Mouse (Mus musculus): ENCODE data around the gene Zbtb42. TPM values are rescaled to one million over a fixed set of nuclear protein-coding genes. Genes with fewer than 3 reads are reported as not detected.

Zbtb42 gene
- polyA plus RNA-seq, 1 experiment from 2014 or later: 9.8 TPM

DNA sequence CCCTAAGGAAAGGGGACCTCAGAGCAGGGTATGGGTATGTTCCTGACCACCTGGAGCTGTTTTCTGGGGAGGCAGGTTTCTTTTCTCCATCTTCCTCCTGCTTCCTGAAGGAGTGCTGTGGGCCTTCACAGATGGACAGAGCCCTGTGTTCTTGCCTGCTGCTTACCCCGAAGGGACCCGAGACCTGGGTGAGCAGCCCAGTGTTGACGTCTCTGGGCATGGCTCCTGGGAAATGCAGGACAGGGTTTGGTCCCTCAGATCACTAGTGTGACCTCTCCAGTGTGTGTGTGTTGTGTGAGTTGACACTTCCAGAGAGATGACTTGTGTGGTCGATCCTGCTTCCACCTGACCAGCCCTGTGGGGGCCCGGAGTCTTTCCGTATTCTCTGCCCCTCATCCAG is 44.8 kb downstream of the Zbtb42 start:
- Histone ChIP-seq H3K36me3 (ENCODE audit: control insufficient read depth, insufficient read depth, low read length) (peaks cover 9% of the 10 kb centered on the region; the same call in 1 of the 2 replicates), H3K4me2 (ENCODE audit: low read length) (peak overlapping the region; percentile 91), H3K4me1 (replicated peaks; ENCODE audit: control insufficient read depth, insufficient read depth, low read length) (peaks cover 10% of the 10 kb centered on the region), H3K4me3 (ENCODE audit: low read depth, low read length) (peak overlapping the region; percentile 71), H3K9me3 (ENCODE audit: control insufficient read depth, low read length) (no peaks in the 10 kb centered on the region), H3K9ac (ENCODE audit: low read length) (no peak overlapping the region), H3K27me3 (replicated peaks; ENCODE audit: control insufficient read depth, insufficient read depth, low read length) (0 out of 2 replicates have a peak, but pooled peaks cover 6% of the 10 kb centered on the region), H3K27ac (ENCODE audit: low read depth) (no peak overlapping the region)
- ATAC-seq (replicated peaks; ENCODE audit: low FRiP score, low TSS enrichment, low read depth): no peak
- DNase-seq (ENCODE audit: low spot score): no peak
- 89% methylated on average over 6 of the region's 6 CpGs for WGBS

GRCm38 (mm10) chr12:112724077-112724805 is 45.6 kb downstream of the Zbtb42 start:
- H3K27me3 ChIP-seq (replicated peaks; ENCODE audit: control insufficient read depth, insufficient read depth, low read length): 0 out of 2 replicates have a peak, but pooled peaks cover 6% of the 10 kb centered on the region
- no peak overlapping the region for H3K4me3 ChIP-seq (ENCODE audit: low read depth, low read length)
- DNase-seq (ENCODE audit: low spot score) (peak; percentile 89), ATAC-seq (replicated peaks; ENCODE audit: low FRiP score, low TSS enrichment, low read depth) (no peak; the same call in 1 of the 2 replicates)
- H3K4me1 ChIP-seq (replicated peaks; ENCODE audit: control insufficient read depth, insufficient read depth, low read length): peaks cover 10% of the 10 kb centered on the region
- H3K4me2 ChIP-seq (ENCODE audit: low read length): 0 out of 2 replicates have a peak overlapping the region, but pooled peaks have one; percentile 91
- H3K36me3 ChIP-seq (ENCODE audit: control insufficient read depth, insufficient read depth, low read length): peaks cover 9% of the 10 kb centered on the region; the same call in 1 of the 2 replicates
- WGBS: 79% methylated on average over 11 of the region's 11 CpGs
- H3K27ac ChIP-seq (ENCODE audit: low read depth): no peak overlapping the region
- no peak overlapping the region for H3K9ac ChIP-seq (ENCODE audit: low read length)
- no peaks in the 10 kb centered on the region for H3K9me3 ChIP-seq (ENCODE audit: control insufficient read depth, low read length)

DNA sequence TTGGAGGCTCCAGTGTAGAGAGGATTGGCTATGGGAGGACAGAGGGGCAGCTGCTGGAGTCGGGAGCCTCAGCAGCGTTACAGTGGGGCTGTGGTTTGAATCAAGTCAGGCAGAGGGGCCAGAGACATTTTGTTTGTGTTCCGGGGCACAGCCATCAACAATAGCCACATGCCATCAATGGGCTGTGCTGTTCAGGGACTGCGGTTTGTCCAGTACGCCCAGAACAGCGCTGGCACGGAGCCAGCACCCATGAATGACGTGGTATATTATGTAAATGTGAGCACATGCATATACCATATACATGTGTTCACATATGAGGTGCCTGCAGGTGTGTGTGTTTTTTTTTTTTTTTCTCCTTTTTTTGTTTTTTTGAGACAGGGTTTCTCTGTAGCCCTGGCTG is 49.2 kb downstream of the Zbtb42 start:
- no peak for DNase-seq (ENCODE audit: low spot score)
- no peaks in the 10 kb centered on the region for H3K27me3 ChIP-seq (replicated peaks; ENCODE audit: control insufficient read depth, insufficient read depth, low read length)
- 69% methylated on average over 8 of the region's 8 CpGs for WGBS

DNA sequence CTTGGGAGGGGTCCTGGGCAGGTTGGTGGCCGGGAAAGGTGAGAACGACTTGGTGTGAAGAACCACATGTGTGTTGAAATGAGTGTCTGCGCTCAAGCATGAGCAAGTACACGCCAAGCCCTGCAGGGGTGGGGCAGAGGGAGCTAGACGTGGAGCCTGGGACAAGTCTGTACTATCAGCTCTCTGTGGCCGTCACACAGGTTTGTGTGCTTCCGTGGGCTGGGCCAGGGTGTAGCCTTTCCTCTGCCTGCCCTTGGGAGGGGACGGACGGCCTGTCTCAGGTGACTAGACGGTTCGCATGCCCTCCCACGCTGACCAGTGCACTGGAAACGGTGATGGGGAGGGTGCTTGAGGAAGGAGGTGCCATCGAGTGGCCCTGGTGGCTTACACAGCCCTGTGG is 52.2 kb downstream of the Zbtb42 start:
- Histone ChIP-seq H3K4me1 (replicated peaks; ENCODE audit: control insufficient read depth, insufficient read depth, low read length) (no peaks in the 10 kb centered on the region; the same call in 1 of the 2 replicates), H3K27me3 (replicated peaks; ENCODE audit: control insufficient read depth, insufficient read depth, low read length) (no peaks in the 10 kb centered on the region), H3K9me3 (ENCODE audit: control insufficient read depth, low read length) (no peaks in the 10 kb centered on the region), H3K4me2 (ENCODE audit: low read length) (no peak overlapping the region), H3K27ac (ENCODE audit: low read depth) (no peak overlapping the region), H3K9ac (ENCODE audit: low read length) (no peak overlapping the region), H3K4me3 (ENCODE audit: low read depth, low read length) (no peak overlapping the region), H3K36me3 (ENCODE audit: control insufficient read depth, insufficient read depth, low read length) (peaks cover 45% of the 10 kb centered on the region)
- DNase-seq (ENCODE audit: low spot score): no peak
- WGBS: 80% methylated on average over 14 of the region's 14 CpGs
- ATAC-seq (replicated peaks; ENCODE audit: low FRiP score, low TSS enrichment, low read depth): no peak

More for the DNA sequence above, 49.2 kb downstream of the Zbtb42 start:
- H3K4me1 ChIP-seq (replicated peaks; ENCODE audit: control insufficient read depth, insufficient read depth, low read length): peaks cover 8% of the 10 kb centered on the region
- no peak overlapping the region for H3K27ac ChIP-seq (ENCODE audit: low read depth)
- H3K9ac ChIP-seq (ENCODE audit: low read length): no peak overlapping the region
- peaks cover 29% of the 10 kb centered on the region; the same call in 1 of the 2 replicates for H3K36me3 ChIP-seq (ENCODE audit: control insufficient read depth, insufficient read depth, low read length)
- no peak overlapping the region for H3K4me3 ChIP-seq (ENCODE audit: low read depth, low read length)
- H3K4me2 ChIP-seq (ENCODE audit: low read length): no peak overlapping the region
- ATAC-seq (replicated peaks; ENCODE audit: low FRiP score, low TSS enrichment, low read depth): no peak
- no peaks in the 10 kb centered on the region for H3K9me3 ChIP-seq (ENCODE audit: control insufficient read depth, low read length)

Small RNAs within 50 kb of the gene (microRNA-seq; reads per million reads assigned to microRNA genes)
- 0.51 reads per million for gene Mir6939

Other genes with a start within 250 kb of the Zbtb42 start
- gene A530016L24Rik, start 189.4 kb upstream of the Zbtb42 start, polyA plus RNA-seq (2014; fragmentation: Nextera tagmentation; extraction: Ambion mirVana): 0.41 and 0.60 TPM in 2 replicates
- 3.1 and 3.3 TPM in 2 replicates for gene Tmem179, start 162.1 kb upstream of the Zbtb42 start, polyA plus RNA-seq (2014; fragmentation: Nextera tagmentation; extraction: Ambion mirVana)
- 4.3 and 4.6 TPM in 2 replicates for gene Inf2, start 90.0 kb upstream of the Zbtb42 start, polyA plus RNA-seq (2014; fragmentation: Nextera tagmentation; extraction: Ambion mirVana)
- 1.8 and 2.0 TPM in 2 replicates for gene Adssl1, start 58.8 kb upstream of the Zbtb42 start, polyA plus RNA-seq (2014; fragmentation: Nextera tagmentation; extraction: Ambion mirVana)
- gene Siva1, start 34.1 kb upstream of the Zbtb42 start, polyA plus RNA-seq (2014; fragmentation: Nextera tagmentation; extraction: Ambion mirVana): 315 and 324 TPM in 2 replicates
- gene Akt1, start 3.9 kb upstream of the Zbtb42 start, polyA plus RNA-seq (2014; fragmentation: Nextera tagmentation; extraction: Ambion mirVana): 56.2 and 58.8 TPM in 2 replicates
- gene Cep170b, start 41.6 kb downstream of the Zbtb42 start, polyA plus RNA-seq (2014; fragmentation: Nextera tagmentation; extraction: Ambion mirVana): 15.9 and 18.3 TPM in 2 replicates
- 12.6 and 13.0 TPM in 2 replicates for gene Pld4, start 81.8 kb downstream of the Zbtb42 start, polyA plus RNA-seq (2014; fragmentation: Nextera tagmentation; extraction: Ambion mirVana)
- 2.9 and 3.1 TPM in 2 replicates for gene Ahnak2, start 123.8 kb downstream of the Zbtb42 start, polyA plus RNA-seq (2014; fragmentation: Nextera tagmentation; extraction: Ambion mirVana)
- gene Clba1, start 130.1 kb downstream of the Zbtb42 start, polyA plus RNA-seq (2014; fragmentation: Nextera tagmentation; extraction: Ambion mirVana): 4.3 and 7.0 TPM in 2 replicates
- 116 and 126 TPM in 2 replicates for gene Cdca4, start 150.6 kb downstream of the Zbtb42 start, polyA plus RNA-seq (2014; fragmentation: Nextera tagmentation; extraction: Ambion mirVana)
- gene Gpr132, start 189.4 kb downstream of the Zbtb42 start, polyA plus RNA-seq (2014; fragmentation: Nextera tagmentation; extraction: Ambion mirVana): 0.42 and 0.50 TPM in 2 replicates